Mouse (Mus musculus) MEL (cell line): ENCODE data around the gene Fkbp8. TPM values are rescaled to one million over a fixed set of nuclear protein-coding genes. Genes with fewer than 3 reads are reported as not detected.

ENCODE experiments used
- DNase-seq: peaks from one replicate; pipeline ENCODE4 v3.0.0; 2011; ENCODE audit warnings: low read depth, low spot score
- H3K27ac ChIP-seq: 2 replicates; pipeline ENCODE4 v1.5.1; 2012; ENCODE audit warnings: low read depth, mild to moderate bottlenecking, control low read depth, low read length, moderate library complexity; ENCODE audit not compliant: control insufficient read depth
- H3K27me3 ChIP-seq, 2 experiments: fragments of 150-350 bp in 1 of 2; sonication (generic) in 1 of 2; 2 replicates each; pipeline ENCODE4 v1.6.1; 2012; ENCODE audit warnings: low read length in 2 of 2, mild to moderate bottlenecking in 2 of 2, improper control_type of control experiment in 1 of 2, moderate library complexity in 1 of 2; ENCODE audit not compliant: insufficient read depth in 2 of 2, control insufficient read depth in 1 of 2
- H3K36me3 ChIP-seq, 2 experiments: 2 replicates each; pipeline ENCODE4 v1.6.1; 2012 to 2014; ENCODE audit warnings: low read length in 2 of 2, improper control_type of control experiment in 1 of 2, inconsistent platforms in 1 of 2, mild to moderate bottlenecking in 1 of 2; ENCODE audit not compliant: insufficient read depth in 2 of 2, control insufficient read depth in 1 of 2
- H3K4me1 ChIP-seq, 2 experiments: fragments of 150-350 bp in 1 of 2; sonication (generic) in 1 of 2; 2 replicates each; pipeline ENCODE4 v1.6.1; 2012; ENCODE audit warnings: low read length in 2 of 2, improper control_type of control experiment in 1 of 2, mild to moderate bottlenecking in 1 of 2; ENCODE audit not compliant: insufficient read depth in 2 of 2, control insufficient read depth in 1 of 2
- H3K4me3 ChIP-seq, 2 experiments: fragments of 150-350 bp in 1 of 2; sonication (generic) in 1 of 2; 2 replicates each; pipeline ENCODE4 v1.5.1; 2012; ENCODE audit warnings: low read depth in 2 of 2, low read length in 2 of 2, mild to moderate bottlenecking in 2 of 2, moderate library complexity in 2 of 2, control low read depth in 1 of 2, improper control_type of control experiment in 1 of 2; ENCODE audit not compliant: control insufficient read depth in 1 of 2, insufficient read depth in 1 of 2
- H3K79me2 ChIP-seq: 2 replicates; pipeline ENCODE4 v1.6.1; 2012; ENCODE audit warnings: mild to moderate bottlenecking, low read length, moderate library complexity; ENCODE audit not compliant: control insufficient read depth, poor library complexity, insufficient read depth
- H3K9ac ChIP-seq: 2 replicates; pipeline ENCODE4 v1.6.1; 2012; ENCODE audit warnings: low read depth, mild to moderate bottlenecking, control low read depth, low read length, moderate library complexity; ENCODE audit not compliant: control insufficient read depth, poor library complexity, severe bottlenecking
- H3K9me3 ChIP-seq: fragments of 150-350 bp; sonication (generic); replicated peaks from 2 replicates; pipeline ENCODE4 v1.6.1; 2012; ENCODE audit warnings: mild to moderate bottlenecking, low read length, improper control_type of control experiment, moderate library complexity; ENCODE audit not compliant: insufficient read depth
- BHLHE40 ChIP-seq: IDR thresholded peaks from 2 replicates; pipeline ENCODE4 v1.6.1; 2012; ENCODE audit warnings: low read depth, mild to moderate bottlenecking, inconsistent platforms, low read length, improper control_type of control experiment, borderline replicate concordance
- CHD1 ChIP-seq: IDR thresholded peaks from 2 replicates; pipeline ENCODE4 v1.6.1; 2012; ENCODE audit warnings: low read depth, mild to moderate bottlenecking, inconsistent platforms, low read length, improper control_type of control experiment
- CHD2 ChIP-seq: IDR thresholded peaks from 2 replicates; pipeline ENCODE4 v1.6.1; 2011; ENCODE audit warnings: low read length, improper control_type of control experiment
- CTCF ChIP-seq, 3 experiments: IDR thresholded peaks in 2 of 3; conservative IDR thresholded peaks in 1 of 3; 2 replicates each; pipeline ENCODE4 v1.5.1; 2011 to 2012; ENCODE audit warnings: low read length in 3 of 3, low read depth in 2 of 3, mild to moderate bottlenecking in 2 of 3, improper control_type of control experiment in 1 of 3, inconsistent platforms in 1 of 3, mixed read lengths in 1 of 3, moderate library complexity in 1 of 3; ENCODE audit not compliant: control insufficient read depth in 1 of 3, insufficient read depth in 1 of 3, poor library complexity in 1 of 3, severe bottlenecking in 1 of 3
- E2F4 ChIP-seq: IDR thresholded peaks from 2 replicates; pipeline ENCODE4 v1.6.1; 2011; ENCODE audit warnings: low read depth, low read length, improper control_type of control experiment, borderline replicate concordance
- ELF1 ChIP-seq: IDR thresholded peaks from 2 replicates; pipeline ENCODE4 v1.6.1; 2014; ENCODE audit warnings: low read depth, mild to moderate bottlenecking, inconsistent platforms, low read length, improper control_type of control experiment, moderate library complexity
- EP300 ChIP-seq, 2 experiments: IDR thresholded peaks; 2 replicates each; pipeline ENCODE4 v1.6.1; 2011; ENCODE audit warnings: improper control_type of control experiment in 2 of 2, low read length in 2 of 2, low read depth in 1 of 2, mild to moderate bottlenecking in 1 of 2
- GABPA ChIP-seq: IDR thresholded peaks from 2 replicates; pipeline ENCODE4 v1.6.1; 2012; ENCODE audit warnings: low read depth, mild to moderate bottlenecking, inconsistent platforms, low read length, improper control_type of control experiment, moderate library complexity
- JUND ChIP-seq: IDR thresholded peaks from 2 replicates; pipeline ENCODE4 v1.6.1; 2011; ENCODE audit warnings: low read depth, mild to moderate bottlenecking, improper control_type of control experiment, low read length
- KAT2A ChIP-seq: conservative IDR thresholded peaks from 2 replicates; pipeline ENCODE4 v1.6.1; 2012; ENCODE audit warnings: low read depth, low read length, improper control_type of control experiment, inconsistent platforms
- MAX ChIP-seq: IDR thresholded peaks from 2 replicates; pipeline ENCODE4 v1.6.1; 2011; ENCODE audit warnings: low read length, improper control_type of control experiment
- MXI1 ChIP-seq: IDR thresholded peaks from 2 replicates; pipeline ENCODE4 v1.6.1; 2011; ENCODE audit warnings: mild to moderate bottlenecking, low read depth, low read length, improper control_type of control experiment
- MYB ChIP-seq: IDR thresholded peaks from 2 replicates; pipeline ENCODE4 v1.6.1; 2011; ENCODE audit warnings: mild to moderate bottlenecking, low read depth, low read length, improper control_type of control experiment
- MYC ChIP-seq: IDR thresholded peaks from 2 replicates; pipeline ENCODE4 v1.6.1; 2011; ENCODE audit warnings: low read depth, mild to moderate bottlenecking, low read length, improper control_type of control experiment, moderate library complexity
- NELFE ChIP-seq: IDR thresholded peaks from 2 replicates; pipeline ENCODE4 v1.6.1; 2011; ENCODE audit warnings: low read depth, low read length, improper control_type of control experiment
- NRF1 ChIP-seq: IDR thresholded peaks from 2 replicates; pipeline ENCODE4 v1.6.1; 2014; ENCODE audit warnings: low read depth, mild to moderate bottlenecking, inconsistent platforms, low read length, improper control_type of control experiment, moderate library complexity; ENCODE audit not compliant: poor library complexity, insufficient read depth, severe bottlenecking
- POLR2A ChIP-seq, 2 experiments: IDR thresholded peaks; 2 replicates each; pipeline ENCODE4 v1.6.1; 2011 to 2012; ENCODE audit warnings: low read length in 2 of 2, mild to moderate bottlenecking in 2 of 2, control low read depth in 1 of 2, improper control_type of control experiment in 1 of 2, low read depth in 1 of 2, moderate library complexity in 1 of 2; ENCODE audit not compliant: control insufficient read depth in 1 of 2, insufficient read depth in 1 of 2, poor library complexity in 1 of 2
- POLR2AphosphoS2 ChIP-seq: IDR thresholded peaks from 2 replicates; pipeline ENCODE4 v1.6.1; 2011; ENCODE audit warnings: low read length, improper control_type of control experiment
- RCOR1 ChIP-seq: IDR thresholded peaks from 2 replicates; pipeline ENCODE4 v1.6.1; 2012; ENCODE audit warnings: low read depth, mild to moderate bottlenecking, inconsistent platforms, low read length, improper control_type of control experiment
- TCF12 ChIP-seq: IDR thresholded peaks from 2 replicates; pipeline ENCODE4 v1.6.1; 2014; ENCODE audit warnings: low read depth, mild to moderate bottlenecking, inconsistent platforms, low read length, improper control_type of control experiment, moderate library complexity
- USF1 ChIP-seq: IDR thresholded peaks from 2 replicates; pipeline ENCODE4 v1.6.1; 2014; ENCODE audit warnings: low read depth, mild to moderate bottlenecking, inconsistent platforms, low read length, improper control_type of control experiment, moderate library complexity
- USF2 ChIP-seq, 2 experiments: IDR thresholded peaks; 2 replicates each; pipeline ENCODE4 v1.6.1; 2011 to 2012; ENCODE audit warnings: improper control_type of control experiment in 2 of 2, low read length in 2 of 2, borderline replicate concordance in 1 of 2, inconsistent platforms in 1 of 2, low read depth in 1 of 2, mild to moderate bottlenecking in 1 of 2; ENCODE audit not compliant: insufficient read depth in 1 of 2
- ZC3H11A ChIP-seq: IDR thresholded peaks from 2 replicates; pipeline ENCODE4 v1.6.1; 2012; ENCODE audit warnings: low read depth, mild to moderate bottlenecking, inconsistent platforms, low read length, improper control_type of control experiment
- ZMIZ1 ChIP-seq: IDR thresholded peaks from 2 replicates; pipeline ENCODE4 v1.6.1; 2012; ENCODE audit warnings: low read depth, mild to moderate bottlenecking, inconsistent platforms, low read length, improper control_type of control experiment, moderate library complexity
- polyA plus RNA-seq, 2 experiments: library from polyadenylated mRNA; stranded (reverse) in 1 of 2; unstranded in 1 of 2; fragments of >175 nt in 1 of 2; fragments of >200 nt in 1 of 2; gene quantifications; 2 replicates each; pipeline versions ENCODE4 v1.2.1 to v1.2.4; 2012; ENCODE audit warnings: low replicate concordance in 2 of 2, low read depth in 1 of 2; ENCODE audit not compliant: insufficient read length in 2 of 2, insufficient read depth in 1 of 2, missing spikeins in 1 of 2
- total RNA-seq: library from RNA; depleted of rRNA; stranded (reverse); fragments of 300-350 nt; gene quantifications from 2 replicates; pipeline ENCODE4 v1.2.3, GENCODE M21; 2012

The Fkbp8 gene
- total and polyA plus RNA-seq, 3 experiments, result 215 to 349 TPM; not detected in 1

- H3K27me3 ChIP-seq, result no peaks in the 10 kb centered on the region; a peak in 1 of 4 replicates
- H3K9ac ChIP-seq, result no peak overlapping the region
- H3K4me1 ChIP-seq, result peaks cover 0 to 7% of the 10 kb centered on the region in 2 experiments; a peak in 2 of 4 replicates
- H3K36me3 ChIP-seq, result no peaks in the 10 kb centered on the region; a peak in 1 of 4 replicates
- H3K79me2 ChIP-seq, result no peaks in the 10 kb centered on the region
- H3K4me3 ChIP-seq, result no peak overlapping the region
- no peak for DNase-seq
- H3K27ac ChIP-seq, result no peak overlapping the region
- no peak for TF ChIP-seq EP300 (IDR thresholded peaks at IDR 0.05; ENCODE audit: low read depth in 1 of 2, low read length in 2 of 2)
- TF ChIP-seq POLR2A (IDR thresholded peaks at IDR 0.05; ENCODE audit: control insufficient read depth in 1 of 2, insufficient read depth in 1 of 2, low read depth in 1 of 2, low read length in 2 of 2, poor library complexity in 1 of 2), result no peak
- TF ChIP-seq ZC3H11A, result no peak
- no peak for TF ChIP-seq GABPA
- TF ChIP-seq CHD2, result no peak
- TF ChIP-seq E2F4, result no peak
- no peak for TF ChIP-seq MAX
- no peak for TF ChIP-seq TCF12
- TF ChIP-seq BHLHE40, result no peak
- TF ChIP-seq JUND, result no peak
- no peak for TF ChIP-seq KAT2A
- TF ChIP-seq RCOR1, result no peak
- no peak for TF ChIP-seq MYB
- no peak for TF ChIP-seq USF2 (IDR thresholded peaks at IDR 0.05; ENCODE audit: borderline replicate concordance in 1 of 2, insufficient read depth in 1 of 2, low read depth in 1 of 2, low read length in 2 of 2)
- TF ChIP-seq NELFE, result no peak
- no peak for TF ChIP-seq USF1
- no peaks in the 10 kb centered on the region for H3K9me3 ChIP-seq
These were observed 32.3 kb upstream of the Fkbp8 start for GRCm38 (mm10) chr8:70495001-70495770.

DNA sequence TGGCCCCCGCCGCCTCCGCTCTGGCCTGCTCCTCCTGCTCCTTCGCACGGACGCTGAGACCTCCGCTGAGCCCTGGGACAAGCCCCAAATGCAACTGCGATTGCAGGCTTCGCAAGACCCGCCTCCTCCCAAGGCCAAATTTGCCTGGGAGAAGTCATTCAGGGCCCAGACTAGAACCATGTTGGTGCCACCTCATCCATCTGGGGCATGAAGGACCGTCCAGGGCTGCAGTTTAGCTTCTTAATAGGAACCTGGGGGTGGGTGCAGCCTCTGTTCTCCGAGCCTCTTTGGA lies 31.8 kb upstream of the Fkbp8 start:
- Histone ChIP-seq H3K4me3 (no peak overlapping the region), H3K27me3 (no peaks in the 10 kb centered on the region; a peak in 1 of 4 replicates), H3K9ac (no peak overlapping the region), H3K36me3 (peaks cover 0 to 2% of the 10 kb centered on the region in 2 experiments; a peak in 1 of 4 replicates), H3K9me3 (no peaks in the 10 kb centered on the region), H3K27ac (no peak overlapping the region), H3K4me1 (peaks cover 2 to 12% of the 10 kb centered on the region in 2 experiments; a peak in 3 of 4 replicates), H3K79me2 (no peaks in the 10 kb centered on the region; the same call in 1 of the 2 replicates)
- no peak for DNase-seq
- TF ChIP-seq NELFE (no peak), TCF12 (no peak), EP300 (IDR thresholded peaks at IDR 0.05; ENCODE audit: low read depth in 1 of 2, low read length in 2 of 2) (no peak), RCOR1 (no peak), POLR2AphosphoS2 (no peak), NRF1 (no peak), MYC (no peak), ELF1 (no peak), USF2 (IDR thresholded peaks at IDR 0.05; ENCODE audit: borderline replicate concordance in 1 of 2, insufficient read depth in 1 of 2, low read depth in 1 of 2, low read length in 2 of 2) (no peak), ZMIZ1 (no peak), MAX (no peak), CTCF (IDR thresholded peaks at IDR 0.05 in 2 of 3, conservative IDR thresholded peaks at IDR 0.05 in 1 of 3; ENCODE audit: control insufficient read depth in 1 of 3, insufficient read depth in 1 of 3, low read depth in 2 of 3, low read length in 3 of 3, poor library complexity in 1 of 3, severe bottlenecking in 1 of 3) (no peak), JUND (no peak), KAT2A (no peak), ZC3H11A (no peak), MXI1 (no peak), CHD1 (no peak)
